Mouse (Mus musculus): ENCODE measurements around the gene Styxl1. TPM values are rescaled to one million over a fixed set of nuclear protein-coding genes. Genes with fewer than 3 reads are reported as not detected.

Styxl1 gene
- polyA plus RNA-seq (2012; ENCODE audit: low replicate concordance): 0.52 TPM in 1 of 2 replicates, not detected in the other

DNA sequence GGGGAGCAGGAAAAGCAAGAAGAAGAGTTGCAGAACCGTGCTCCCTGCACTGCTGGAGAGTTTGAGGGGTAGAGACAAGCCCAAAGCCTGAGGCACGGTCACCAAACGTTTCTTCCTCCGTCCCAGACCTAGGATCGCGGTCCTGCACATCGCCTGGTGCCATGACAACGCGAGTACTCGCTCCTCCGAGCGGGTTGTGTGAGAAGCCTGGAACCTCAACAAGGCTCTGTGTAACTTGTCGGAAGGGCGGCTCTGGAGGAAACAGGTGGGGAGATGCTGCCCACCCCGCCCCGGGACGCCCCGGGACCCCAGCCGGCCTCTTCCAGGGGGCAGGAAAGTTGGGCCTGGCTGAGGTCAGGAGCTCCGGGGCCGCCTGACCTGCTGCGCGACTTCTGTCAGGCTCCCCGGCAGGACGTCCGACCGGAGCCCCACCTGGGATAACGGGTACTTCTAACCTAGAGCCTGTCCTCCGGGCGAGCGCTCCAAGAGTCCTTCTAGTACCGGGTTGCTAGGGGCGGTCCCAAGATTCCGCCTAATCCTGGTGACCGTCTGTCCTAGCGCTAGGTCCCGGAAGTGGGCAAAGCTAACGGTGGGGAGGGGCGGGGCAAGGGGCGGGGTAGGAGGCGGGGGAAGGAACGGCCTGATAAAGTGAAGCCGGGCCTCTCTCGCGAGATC lies at the start of gene Styxl1:
Styxl1 (minus strand) TSS at position 590 of the 675 bp plus-strand sequence.

DNA sequence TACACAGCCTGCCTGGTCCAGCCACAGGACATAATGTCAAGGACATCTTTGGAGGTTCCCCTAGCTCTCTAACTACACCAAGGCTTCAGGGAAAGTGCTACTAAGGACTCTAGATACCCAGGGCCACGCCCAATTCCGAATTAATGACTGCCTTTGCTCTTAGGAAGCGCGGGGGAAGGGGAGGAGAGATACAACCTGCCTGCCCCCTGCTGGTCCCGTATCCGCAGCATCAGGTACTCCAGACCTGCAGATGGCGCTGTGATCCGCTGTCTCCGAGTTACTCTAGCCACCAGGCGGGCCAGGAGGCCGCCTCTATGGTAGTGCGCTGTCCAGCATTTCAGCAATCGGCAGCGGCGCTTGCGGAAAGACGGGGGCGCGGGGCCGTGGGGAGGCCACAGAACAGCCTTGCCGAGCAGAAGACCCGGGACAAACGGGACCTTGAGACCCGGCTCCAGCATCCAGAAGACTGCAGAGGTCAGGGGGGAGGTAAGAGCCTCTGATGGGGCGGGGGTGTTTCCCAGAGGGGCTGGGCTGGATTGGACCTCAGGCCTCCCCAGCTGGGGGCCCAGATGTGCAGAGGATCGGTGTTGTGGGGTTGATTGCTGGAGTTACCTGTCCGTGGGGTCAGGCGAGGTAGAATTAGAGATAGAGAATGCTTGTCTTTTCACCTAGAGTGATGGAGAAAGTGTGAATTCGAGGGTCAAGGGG lies 28.5 kb upstream of the Styxl1 start, which contains the start of gene Srrm3:
Srrm3 (plus strand) TSS at position 336 of the 708 bp plus-strand sequence.

DNA sequence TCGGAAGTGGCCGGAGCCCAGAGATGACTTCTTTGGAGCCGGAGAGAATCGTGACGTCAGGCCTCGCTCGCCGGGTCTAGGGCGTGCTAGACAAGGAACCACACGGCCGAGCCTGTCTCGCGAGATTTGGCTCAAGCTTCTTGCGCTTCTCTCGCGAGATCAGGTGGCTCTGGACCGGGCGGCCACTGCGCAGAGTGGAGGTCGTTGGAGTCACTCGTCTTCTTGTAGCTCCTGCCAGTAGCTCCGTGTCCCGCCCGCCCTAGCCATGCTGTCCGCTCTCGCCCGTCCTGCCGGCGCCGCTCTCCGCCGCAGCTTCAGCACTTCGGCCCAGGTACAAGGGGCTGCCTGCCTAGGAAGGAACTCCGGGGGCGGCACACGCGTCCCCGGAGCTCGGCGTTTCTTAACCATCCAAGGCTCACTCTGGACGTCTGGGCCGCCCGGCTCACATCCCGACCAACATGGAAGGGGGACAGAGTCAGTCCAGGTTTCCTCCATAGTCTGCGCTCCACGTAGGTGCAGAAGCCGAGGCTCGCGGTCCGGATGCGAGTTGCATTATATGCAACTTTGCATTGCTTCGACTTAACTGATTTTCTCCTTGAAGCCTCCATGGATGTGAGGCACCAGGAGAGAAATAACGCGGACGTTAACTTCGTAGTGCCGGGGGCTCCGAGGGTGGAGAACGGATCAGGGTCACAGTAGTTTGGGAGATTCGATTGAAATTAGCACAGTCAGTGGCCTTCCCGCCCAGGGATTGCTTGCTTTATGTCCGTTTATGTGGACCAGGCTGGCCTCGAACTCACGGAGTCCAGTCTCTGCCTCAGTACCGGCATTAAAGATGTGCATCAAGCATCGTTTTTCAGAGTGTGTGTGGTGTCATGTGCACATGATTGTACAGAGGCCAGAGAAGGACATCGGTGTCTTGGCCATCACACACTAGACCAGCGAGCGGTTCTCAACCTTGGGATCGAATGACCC lies 573 bp upstream of the Styxl1 start, which contains the start of gene Mdh2:
Mdh2 (plus strand) TSS at position 10 of the 975 bp plus-strand sequence.

DNA sequence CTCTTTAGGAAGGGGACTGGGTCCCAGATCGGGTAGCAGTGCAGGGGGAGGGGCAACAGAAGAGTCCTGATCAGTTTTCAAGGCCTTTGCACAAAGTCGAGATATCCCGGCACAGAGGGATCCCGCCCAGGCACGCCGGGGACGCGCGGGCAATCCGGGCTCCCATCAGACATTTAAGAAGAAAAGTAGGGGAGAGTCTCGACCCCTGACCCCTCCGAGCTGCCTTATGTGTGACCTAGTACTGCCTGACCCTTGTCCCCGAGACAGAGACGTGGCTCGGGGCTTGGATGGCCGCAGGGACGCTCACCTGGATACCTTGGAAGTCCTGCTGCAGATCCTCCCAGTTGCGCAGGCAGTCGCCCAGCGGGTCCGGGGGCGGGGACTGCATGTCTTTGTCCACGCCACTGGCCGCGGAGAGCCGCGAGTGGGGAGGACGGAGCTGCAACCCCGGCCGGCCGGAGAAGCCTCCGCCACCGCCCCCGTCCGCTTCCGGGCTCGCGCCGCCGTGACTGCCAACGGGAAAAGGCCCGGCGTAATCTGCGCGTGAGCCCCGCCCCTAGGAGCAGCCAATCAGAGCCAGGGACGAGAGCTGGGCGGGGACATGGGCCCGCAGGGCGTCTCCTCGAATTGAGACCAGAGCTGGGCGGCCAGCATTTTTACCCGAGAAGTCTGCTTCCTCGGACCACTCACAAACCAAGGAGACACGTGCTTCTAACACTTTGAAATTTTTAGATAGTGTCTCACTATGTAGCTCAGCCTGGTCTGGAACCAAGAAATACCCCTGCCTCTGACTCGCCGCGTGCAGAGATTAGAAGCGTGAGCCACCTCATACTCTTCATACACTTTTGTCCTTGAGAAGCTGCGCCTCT lies 34.2 kb downstream of the Styxl1 start, which contains the start of gene Tmem120a:
Tmem120a (minus strand) TSS at position 708 of the 869 bp plus-strand sequence.

Other genes starting within 250 kb of the Styxl1 start
- 13.1 and 16.0 TPM in 2 replicates for gene Hip1, start 233.3 kb downstream of the Styxl1 start, polyA plus RNA-seq (2012; ENCODE audit: low replicate concordance)
- not detected in 2 replicates for gene Ccl26, start 214.8 kb downstream of the Styxl1 start, polyA plus RNA-seq (2012; ENCODE audit: low replicate concordance)
- gene Ccl24, start 205.3 kb downstream of the Styxl1 start, polyA plus RNA-seq (2012; ENCODE audit: low replicate concordance): 3.7 and 4.3 TPM in 2 replicates
- 20.7 and 69.9 TPM in 2 replicates for gene Rhbdd2, start 145.8 kb downstream of the Styxl1 start, polyA plus RNA-seq (2012; ENCODE audit: low replicate concordance)
- 107 and 374 TPM in 2 replicates for gene Por, start 108.4 kb downstream of the Styxl1 start, polyA plus RNA-seq (2012; ENCODE audit: low replicate concordance)
- gene Tmem120a, start 33.9 kb downstream of the Styxl1 start, polyA plus RNA-seq (2012; ENCODE audit: low replicate concordance): 14.4 and 30.0 TPM in 2 replicates
- gene Mdh2, start 95 bp upstream of the Styxl1 start, polyA plus RNA-seq (2012; ENCODE audit: low replicate concordance): 173 and 321 TPM in 2 replicates
- 0.10 TPM in 1 of 2 replicates, not detected in the other for gene Srrm3, start 28.5 kb upstream of the Styxl1 start, polyA plus RNA-seq (2012; ENCODE audit: low replicate concordance)
- gene Hspb1, start 109.5 kb upstream of the Styxl1 start, polyA plus RNA-seq (2012; ENCODE audit: low replicate concordance): 1.8 TPM in 1 of 2 replicates, not detected in the other
- 78.6 and 114 TPM in 2 replicates for gene Ywhag, start 156.2 kb upstream of the Styxl1 start, polyA plus RNA-seq (2012; ENCODE audit: low replicate concordance)
- 1.6 and 2.0 TPM in 2 replicates for gene Ssc4d, start 196.1 kb upstream of the Styxl1 start, polyA plus RNA-seq (2012; ENCODE audit: low replicate concordance)
- gene Zp3, start 201.7 kb upstream of the Styxl1 start, polyA plus RNA-seq (2012; ENCODE audit: low replicate concordance): not detected in 2 replicates
- 46.6 and 52.9 TPM in 2 replicates for gene Dtx2, start 216.4 kb upstream of the Styxl1 start, polyA plus RNA-seq (2012; ENCODE audit: low replicate concordance)

All from hematopoietic multipotent progenitor cell, adult 10-12 weeks (in vitro differentiated cells).